Mouse (Mus musculus): ENCODE measurements around the gene Atl3.

Gene Atl3

GRCm38 (mm10) chr19:7498816-7499215 lies 5.0 kb downstream of the Atl3 start:
- no peak for DNase-seq (ENCODE audit: low read depth, low spot score)

- DNase-seq (ENCODE audit: low read depth, low spot score): no peak
Observed at GRCm38 (mm10) chr19:7500701-7501100, 6.9 kb downstream of the Atl3 start.

- DNase-seq (ENCODE audit: low read depth, low spot score): no peak
Observed at GRCm38 (mm10) chr19:7502432-7502831, 8.6 kb downstream of the Atl3 start.

GRCm38 (mm10) chr19:7506321-7506720 lies 12.5 kb downstream of the Atl3 start:
- no peak for DNase-seq (ENCODE audit: low read depth, low spot score)

- DNase-seq (ENCODE audit: low read depth, low spot score): no peak
Observed at GRCm38 (mm10) chr19:7508026-7508425, 14.2 kb downstream of the Atl3 start.

- no peak for DNase-seq (ENCODE audit: low read depth, low spot score)
Observed at GRCm38 (mm10) chr19:7516437-7516836, 22.6 kb downstream of the Atl3 start.

- no peak for DNase-seq (ENCODE audit: low read depth, low spot score)
Observed at GRCm38 (mm10) chr19:7521619-7522018, 27.8 kb downstream of the Atl3 start.

- DNase-seq (ENCODE audit: low read depth, low spot score): no peak
Observed at GRCm38 (mm10) chr19:7522856-7523255, 29.0 kb downstream of the Atl3 start.

- DNase-seq (ENCODE audit: low read depth, low spot score): no peak
Observed at GRCm38 (mm10) chr19:7523292-7523691, 29.5 kb downstream of the Atl3 start.

GRCm38 (mm10) chr19:7523781-7524180 lies 29.9 kb downstream of the Atl3 start:
- no peak for DNase-seq (ENCODE audit: low read depth, low spot score)

- no peak for DNase-seq (ENCODE audit: low read depth, low spot score)
Observed at GRCm38 (mm10) chr19:7524879-7525278, 31.0 kb downstream of the Atl3 start.

- DNase-seq (ENCODE audit: low read depth, low spot score): peak; percentile 43
Observed at GRCm38 (mm10) chr19:7528639-7529428, 35.0 kb downstream of the Atl3 start.

GRCm38 (mm10) chr19:7531906-7532305 lies 38.1 kb downstream of the Atl3 start:
- no peak for DNase-seq (ENCODE audit: low read depth, low spot score)

GRCm38 (mm10) chr19:7533891-7534290 lies 40.1 kb downstream of the Atl3 start:
- DNase-seq (ENCODE audit: low read depth, low spot score): no peak

- DNase-seq (ENCODE audit: low read depth, low spot score): no peak
Observed at GRCm38 (mm10) chr19:7548924-7549323, 55.1 kb downstream of the Atl3 start.

GRCm38 (mm10) chr19:7551550-7552300 lies 57.9 kb downstream of the Atl3 start:
- DNase-seq (ENCODE audit: low read depth, low spot score): no peak

- DNase-seq (ENCODE audit: low read depth, low spot score): no peak
Observed at GRCm38 (mm10) chr19:7552301-7552673, 58.4 kb downstream of the Atl3 start.

GRCm38 (mm10) chr19:7553441-7553840 lies 59.6 kb downstream of the Atl3 start:
- DNase-seq (ENCODE audit: low read depth, low spot score): no peak

- DNase-seq (ENCODE audit: low read depth, low spot score): no peak
Observed at GRCm38 (mm10) chr19:7554881-7555280, 61.0 kb downstream of the Atl3 start.

- no peak for DNase-seq (ENCODE audit: low read depth, low spot score)
Observed at GRCm38 (mm10) chr19:7556641-7557040, 62.8 kb downstream of the Atl3 start.

GRCm38 (mm10) chr19:7557328-7557822 lies 63.5 kb downstream of the Atl3 start, which contains the start of gene Pla2g16:
Gene Pla2g16 (plus strand): TSS chr19:7557459.
- DNase-seq (ENCODE audit: low read depth, low spot score): peak; percentile 80

GRCm38 (mm10) chr19:7557844-7558243 lies 64.0 kb downstream of the Atl3 start:
- DNase-seq (ENCODE audit: low read depth, low spot score): peak; percentile 45

- no peak for DNase-seq (ENCODE audit: low read depth, low spot score)
Observed at GRCm38 (mm10) chr19:7558675-7559074, 64.8 kb downstream of the Atl3 start.
